Mouse (Mus musculus) embryo, embryonic 9.5 days (tissue): Measurements from ENCODE around the gene Theg.

Source experiments
- DNase-seq: peaks from one replicate; pipeline ENCODE4 v3.0.0-alpha.2; 2017; ENCODE audit errors: extremely low spot score

The Theg gene

GRCm38 (mm10) chr10:79537271-79537670 lies 49.9 kb downstream of the Theg start:
- no peak for DNase-seq

- no peak for DNase-seq
Observed at GRCm38 (mm10) chr10:79536461-79537080, 50.6 kb downstream of the Theg start.

- DNase-seq: no peak
Observed at GRCm38 (mm10) chr10:79535431-79535830, 51.7 kb downstream of the Theg start.

DNA sequence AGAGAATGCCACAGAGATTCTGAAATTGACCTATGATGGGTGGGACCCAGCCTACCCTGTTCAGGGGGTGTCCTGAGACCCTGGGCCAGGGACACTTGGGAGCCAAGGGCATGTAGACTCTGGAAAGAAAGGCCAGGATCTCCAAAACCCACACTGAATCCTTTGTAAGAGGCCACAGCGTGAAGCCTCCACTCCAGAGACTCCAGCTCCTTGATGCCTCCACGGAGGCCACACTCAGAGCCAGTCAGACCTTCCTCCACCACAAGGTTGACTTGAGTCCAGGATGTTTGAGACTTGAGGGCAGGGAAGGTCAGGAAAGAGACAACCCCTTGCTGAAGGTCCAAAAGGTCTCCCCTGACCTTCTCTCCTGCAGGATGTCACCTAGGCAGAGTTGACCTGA lies 52.7 kb downstream of the Theg start:
- no peak for DNase-seq

- peak; percentile 88 for DNase-seq
Observed at GRCm38 (mm10) chr10:79533126-79533911, 53.8 kb downstream of the Theg start, which contains the start of gene Plpp2. Gene Plpp2, minus strand, starts transcription at chr10:79533796.

DNA sequence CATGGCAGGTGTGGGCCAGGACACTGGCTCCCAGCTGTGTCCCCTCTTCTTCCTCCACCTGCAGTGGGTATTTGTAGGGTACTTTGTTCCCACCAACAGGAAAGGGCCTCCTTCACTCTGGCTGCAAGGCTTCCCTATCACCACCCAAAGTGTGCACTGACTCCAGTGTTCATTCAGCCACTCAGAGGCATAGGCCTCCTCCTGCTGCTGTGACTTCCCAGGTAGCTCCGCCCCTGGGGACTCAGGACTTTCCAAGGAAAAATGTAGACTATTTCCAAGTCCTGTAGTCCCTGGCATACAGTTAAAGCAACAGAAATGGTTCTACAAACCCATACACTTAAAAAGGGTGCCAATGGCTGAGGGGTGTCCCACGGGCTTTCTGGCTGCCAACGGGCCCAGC lies 54.5 kb downstream of the Theg start:
- DNase-seq: no peak

- no peak for DNase-seq
Observed at GRCm38 (mm10) chr10:79531593-79531992, 55.5 kb downstream of the Theg start.

DNA sequence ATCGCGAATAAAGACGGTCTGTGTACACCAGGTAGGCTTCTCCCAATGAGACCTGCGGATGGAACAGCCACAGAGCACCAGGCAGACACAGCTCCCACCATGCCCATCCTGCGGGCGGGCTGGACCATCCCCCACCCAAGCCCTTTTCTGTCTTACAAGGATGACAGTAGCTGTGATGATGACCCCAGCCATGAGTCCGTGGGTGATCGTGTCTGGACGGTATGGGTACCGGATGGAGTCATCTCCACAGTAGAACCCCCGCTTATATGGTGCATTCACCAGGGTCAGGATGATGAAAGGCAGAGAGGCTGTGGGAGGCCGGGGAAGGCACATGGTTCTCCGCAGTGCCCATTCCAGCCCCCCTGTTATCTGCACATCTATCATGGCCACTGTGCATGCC lies 56.4 kb downstream of the Theg start:
- no peak for DNase-seq

DNA sequence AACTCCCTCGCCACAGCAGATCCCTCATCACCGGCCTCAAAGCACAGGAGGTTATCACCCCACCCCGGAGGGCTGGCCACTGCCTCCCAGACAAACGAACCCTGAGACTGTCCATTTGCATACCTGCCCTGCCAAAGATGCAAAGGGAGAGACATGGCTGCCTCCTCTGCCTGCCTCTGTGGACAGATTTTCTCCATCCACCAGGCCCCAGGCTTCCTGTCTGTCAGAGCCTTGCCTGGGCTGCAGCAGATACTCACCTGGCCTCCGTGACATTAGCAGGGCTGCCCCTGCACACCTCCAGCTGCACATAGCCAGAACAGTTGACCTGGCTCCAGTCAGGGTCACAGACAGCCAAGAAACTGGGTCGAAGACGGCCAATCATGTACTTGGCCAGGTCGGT lies 56.9 kb downstream of the Theg start:
- no peak for DNase-seq

- DNase-seq: no peak
Observed at GRCm38 (mm10) chr10:79528081-79528480, 59.0 kb downstream of the Theg start.

DNA sequence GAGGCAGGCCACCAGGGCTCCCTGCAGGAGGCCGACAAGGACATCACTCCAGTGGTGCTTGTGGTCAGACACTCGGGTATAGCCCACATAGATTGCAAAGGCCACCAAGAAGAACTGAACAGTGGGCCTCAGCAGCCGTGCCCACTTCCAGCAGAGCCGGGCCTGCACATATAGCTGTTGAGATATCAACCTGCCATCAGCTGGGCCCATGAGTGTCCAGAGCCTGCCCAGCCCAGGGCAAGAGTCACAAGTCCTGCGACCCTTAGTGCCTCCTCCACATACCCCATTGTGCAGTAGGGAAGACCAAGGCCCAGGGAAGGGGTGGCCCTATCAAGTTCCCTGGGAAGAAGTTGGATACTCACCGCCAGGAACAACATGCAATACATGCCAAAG lies 59.7 kb downstream of the Theg start:
- no peak for DNase-seq

GRCm38 (mm10) chr10:79526661-79527452 lies 60.3 kb downstream of the Theg start:
- no peak for DNase-seq
